Comparison of ENCODE assay signal across 8 mouse cellular contexts in genomic region chr16:93607669-93608101, GRCm38 (mm10). TPM values are rescaled to one million over a fixed set of nuclear protein-coding genes. Genes with fewer than 3 reads are reported as not detected.
DNase-seq lines count a peak whose midpoint lies in the region; ATAC-seq lines count a peak whose summit lies in the region.

No protein-coding gene starts in this region.

- no peaks in the 10 kb centered on the region; the same call in 1 of the 2 replicates for H3K27me3 ChIP-seq in hindbrain, embryonic 12.5 days

- peak overlapping the region; percentile 78 for H3K9ac ChIP-seq in hindbrain, embryonic 12.5 days

- no peaks in the 10 kb centered on the region for H3K9me3 ChIP-seq in hindbrain, embryonic 12.5 days (replicated peaks)

- peak overlapping the region; percentile 70 for H3K4me3 ChIP-seq in hindbrain, embryonic 12.5 days

- WGBS in hindbrain, embryonic 12.5 days: under 1% methylated on average over 32 of the region's 32 CpGs

- peak overlapping the region; percentile 82 for H3K27ac ChIP-seq in hindbrain, embryonic 12.5 days

- DNase-seq in MN1 (ENCODE audit: low spot score): peak; percentile 87
- peak; percentile 85 for DNase-seq in cerebellum, adult 9-11 months
- DNase-seq in frontal cortex, postnatal 10 days (ENCODE audit: low spot score in 2 of 2): peak; percentile 61 to 73
- peak; percentile 71 to 86 for DNase-seq in layer of hippocampus, postnatal 14 days (ENCODE audit: low spot score in 2 of 2)
- DNase-seq in lung, postnatal 14 days: peak; percentile 86
- DNase-seq in ovary, postnatal 36 days (ENCODE audit: low spot score): peak; percentile 81
- peak; percentile 93 for DNase-seq in thymus, postnatal 14 days

- H3K36me3 ChIP-seq in hindbrain, embryonic 12.5 days: peaks cover 23% of the 10 kb centered on the region

- H3K4me1 ChIP-seq in hindbrain, embryonic 12.5 days: peaks cover 26% of the 10 kb centered on the region

- ATAC-seq in hindbrain, embryonic 12.5 days (ENCODE audit: low FRiP score): peak; percentile 33; the same call in 1 of the 2 replicates

- peak overlapping the region; percentile 76 for H3K4me2 ChIP-seq in hindbrain, embryonic 12.5 days (replicated peaks)

RNA-seq across cellular contexts. Expression of gene Cbr1, which starts 2.0 kb away (rescaled TPM):
- 122 and 125 TPM in 2 replicates for polyA plus RNA-seq in hindbrain, embryonic 12.5 days (2016; fragmentation: Nextera tagmentation; extraction: Ambion mirVana)
- total RNA-seq in layer of hippocampus, postnatal 14 days (2021): 10 to 100 TPM; 59.4 to 63.7 TPM

RNA-seq across cellular contexts. Expression of gene Setd4, which starts 3.8 kb away (rescaled TPM):
- polyA plus RNA-seq in hindbrain, embryonic 12.5 days (2016; fragmentation: Nextera tagmentation; extraction: Ambion mirVana): 14.3 and 16.5 TPM in 2 replicates
- total RNA-seq in layer of hippocampus, postnatal 14 days (2021): 10 to 100 TPM in 1 of 2 experiments, 1 to 10 TPM in 1; 9.5 to 10.7 TPM

RNA-seq across cellular contexts. Expression of gene Gm5678, which starts 20.2 kb away (rescaled TPM):
- polyA plus RNA-seq in hindbrain, embryonic 12.5 days (2016; fragmentation: Nextera tagmentation; extraction: Ambion mirVana): not detected in 2 replicates
- total RNA-seq in layer of hippocampus, postnatal 14 days (2021): 1 to 10 TPM; 1.9 to 2.0 TPM

Comparison
In these comparisons a context has a peak if more than half of its experiments do, and no peak if none do; other contexts are left out.
1. Peak in every context shown above with its lines: DNase-seq, ATAC-seq, H3K4me3 ChIP-seq and H3K27ac ChIP-seq.